Mouse (Mus musculus) adrenal gland, postnatal 14 days (tissue): ENCODE measurements at regions not wholly inside any gene's neighbourhood (a gene's known extent, or its start where the extent isn't known, plus 50 kb on each side); places are given as distances from the start of the nearest gene placed in this dataset.

Source experiments
- DNase-seq: peaks from one replicate; pipeline ENCODE4 v3.0.0; 2021; ENCODE audit warnings: mixed read lengths

DNA sequence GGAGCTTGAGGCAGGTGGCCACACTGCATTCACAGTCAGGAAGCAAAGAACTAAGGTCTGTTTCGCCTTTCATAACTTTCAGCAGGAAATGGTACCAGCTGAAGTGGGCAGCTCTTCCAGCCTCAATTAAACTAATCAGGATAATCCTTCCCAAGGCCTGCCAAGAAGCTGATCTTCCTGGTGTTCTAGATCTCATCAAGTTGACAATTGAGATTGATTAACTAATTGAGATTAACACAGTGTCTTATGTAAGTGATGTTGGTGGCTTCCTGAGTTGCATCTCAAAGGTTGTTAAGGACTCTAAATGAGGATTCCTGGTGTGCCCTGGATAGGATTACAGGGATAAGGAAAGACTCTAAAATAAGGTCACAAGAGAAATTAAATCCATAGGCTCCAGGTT lies 273.3 kb upstream of the Irx2 start:
- no peak for DNase-seq

DNA sequence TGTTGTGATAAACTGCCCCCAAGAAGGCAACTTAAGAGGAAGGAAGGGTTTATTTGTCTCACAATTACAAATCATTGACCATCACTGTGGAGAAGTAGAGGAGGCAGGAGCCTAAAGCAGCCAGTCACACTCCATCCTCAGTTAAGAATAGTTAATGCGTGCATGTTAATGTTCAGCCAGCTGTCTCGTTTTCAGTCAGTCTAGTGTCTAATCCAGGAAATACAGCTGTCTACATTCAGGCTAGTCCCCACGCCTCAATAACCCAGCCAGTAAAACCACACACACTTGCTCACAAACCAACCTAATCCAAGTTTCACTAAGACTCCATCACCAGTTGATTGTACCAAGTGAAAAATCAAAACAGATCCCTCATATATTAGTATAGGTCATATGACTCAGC lies 272.8 kb upstream of the Irx2 start:
- no peak for DNase-seq

DNA sequence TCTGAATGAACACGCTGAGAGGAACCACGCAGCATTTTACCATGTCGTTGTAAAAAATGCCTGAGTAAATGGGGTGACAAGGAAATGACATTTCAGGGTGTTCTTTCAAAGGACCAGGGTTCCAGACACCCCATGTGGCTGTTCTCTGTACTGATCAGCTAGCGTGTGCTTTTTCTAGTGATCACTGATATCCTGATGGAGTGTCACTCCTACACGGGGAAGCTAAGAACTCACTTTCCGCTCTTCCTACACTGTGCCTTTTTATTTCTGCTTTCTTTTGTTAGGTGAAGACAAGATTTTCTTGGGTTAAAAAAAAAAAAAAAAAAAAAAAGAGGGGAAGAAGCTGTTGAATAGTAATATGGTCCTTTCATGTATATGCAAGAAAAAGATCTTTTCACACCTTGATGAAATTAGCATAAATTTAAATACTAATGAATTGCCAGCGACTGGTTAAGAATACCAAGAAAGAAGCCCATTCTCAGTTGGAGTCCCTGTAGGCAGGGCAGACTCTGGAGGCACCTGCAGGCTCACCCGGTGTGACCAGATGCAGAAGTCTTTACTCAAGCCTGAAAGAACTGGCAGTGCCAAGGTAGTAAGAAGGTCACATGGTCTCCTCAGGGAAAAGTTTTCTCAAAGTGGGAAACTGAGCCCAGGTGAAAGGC lies 270.2 kb upstream of the Irx2 start:
- DNase-seq, result no peak

DNA sequence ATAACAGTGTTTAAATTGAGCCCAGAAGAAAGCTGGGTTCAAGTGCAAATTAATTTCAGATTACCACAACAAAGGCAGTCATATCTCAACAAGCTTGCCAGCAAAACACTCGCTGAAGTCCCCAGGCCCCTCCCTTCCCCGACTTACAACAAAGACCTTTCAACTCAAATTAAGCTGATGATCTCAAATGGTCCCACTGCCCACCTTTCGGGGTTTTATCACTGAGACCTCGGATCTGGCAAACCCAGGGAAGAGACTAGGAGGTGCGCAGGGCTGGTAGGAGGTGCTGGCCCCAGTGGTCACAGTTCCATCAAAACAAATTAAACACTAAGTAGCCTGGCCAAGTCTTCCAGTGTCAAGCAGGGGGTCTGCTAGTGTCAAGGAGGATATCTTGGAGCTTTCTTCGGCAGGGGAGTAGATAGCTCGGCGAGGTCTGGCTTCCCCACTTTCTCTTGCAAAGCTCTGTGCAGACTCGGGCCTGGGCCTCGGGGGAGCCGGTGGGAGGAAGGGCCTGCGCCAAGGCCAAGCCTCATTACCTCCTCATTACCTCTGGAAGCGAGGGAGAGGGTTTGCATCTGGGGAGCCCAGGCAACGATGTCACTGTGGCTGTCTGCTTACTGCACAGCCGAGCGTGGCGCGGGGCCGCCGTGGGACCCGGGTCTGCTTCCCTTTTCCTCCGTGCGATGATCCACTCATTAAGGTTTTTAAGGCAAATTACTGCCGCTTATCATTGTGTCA lies 262.9 kb upstream of the Irx2 start:
- DNase-seq, result no peak

DNA sequence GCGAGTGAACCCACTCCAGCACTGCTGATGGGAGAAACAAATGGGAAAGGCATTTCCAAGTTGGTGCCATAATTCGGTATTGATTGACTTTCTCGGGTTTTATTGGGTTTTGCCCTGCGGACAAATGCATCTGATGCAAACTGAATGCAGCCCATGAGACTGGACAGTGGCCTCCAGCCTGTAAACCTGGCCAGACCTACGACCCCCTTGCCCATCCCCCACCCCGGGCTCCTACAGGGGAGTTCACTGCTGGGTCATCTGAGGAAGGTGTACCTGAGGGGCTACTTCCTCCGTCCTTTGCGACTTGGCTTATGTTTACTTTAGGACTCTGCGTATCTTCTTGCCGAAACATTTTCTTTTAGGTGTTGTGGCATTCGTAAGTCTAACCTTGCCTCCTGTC lies 262.3 kb upstream of the Irx2 start:
- DNase-seq, result no peak

DNA sequence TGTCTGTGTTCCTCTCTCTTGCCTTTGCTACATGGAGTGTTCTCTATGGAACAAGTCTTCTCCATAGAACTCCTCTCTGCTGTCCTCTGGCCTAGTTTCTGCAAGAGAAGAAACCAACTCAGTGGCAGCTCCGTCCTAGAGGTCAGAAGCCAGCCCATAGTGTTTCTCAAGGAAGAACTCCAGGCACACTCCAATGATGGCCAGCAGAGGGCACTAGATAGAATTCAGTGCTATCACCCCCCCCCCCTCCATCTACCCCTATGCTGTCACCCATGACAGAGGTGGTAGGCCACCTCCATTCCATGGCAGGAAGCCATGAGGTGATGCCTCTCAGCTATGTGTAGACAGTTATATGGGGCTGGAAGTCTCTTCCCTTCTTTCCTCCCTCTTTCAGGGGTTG lies 258.5 kb upstream of the Irx2 start:
- no peak for DNase-seq

DNA sequence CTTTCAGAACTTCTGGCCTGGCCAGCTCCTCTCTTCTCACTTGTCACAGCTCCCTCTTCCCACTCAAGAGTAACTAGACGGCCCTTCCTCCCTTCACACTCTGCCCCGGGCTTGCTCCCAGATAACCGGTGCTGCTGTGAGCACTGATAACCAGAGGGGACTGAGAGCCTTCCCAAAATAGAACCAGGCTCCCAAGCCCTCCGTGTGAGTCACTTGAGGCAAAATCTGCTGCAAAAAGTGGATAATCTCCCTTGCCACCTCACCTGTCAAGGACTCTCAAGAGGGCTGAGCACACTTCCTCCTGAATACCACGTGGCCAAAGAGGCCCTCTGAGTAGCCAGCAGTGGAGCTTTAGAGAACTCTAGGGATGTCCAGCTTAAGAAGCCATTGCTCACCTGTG lies 257.6 kb upstream of the Irx2 start:
- DNase-seq, result no peak

DNA sequence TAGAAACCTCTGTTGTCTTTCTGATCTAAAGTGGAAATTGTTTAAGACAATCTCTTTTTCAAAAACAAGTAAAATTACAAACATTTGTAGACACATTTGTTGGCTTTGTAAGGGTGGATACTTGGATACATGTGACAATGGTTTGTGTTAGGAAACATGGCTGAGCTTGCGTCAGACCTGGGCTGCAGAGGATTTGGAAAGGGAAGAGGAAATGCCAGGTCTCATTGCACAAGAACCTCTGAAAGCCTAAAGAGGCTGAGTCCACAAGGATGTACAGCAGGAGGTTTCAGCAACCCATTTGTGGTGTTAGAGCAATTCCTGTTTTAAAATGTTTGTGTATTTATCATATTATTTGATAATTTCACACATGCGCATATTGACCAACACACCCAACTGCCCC lies 235.3 kb upstream of the Irx2 start:
- DNase-seq, result no peak

DNA sequence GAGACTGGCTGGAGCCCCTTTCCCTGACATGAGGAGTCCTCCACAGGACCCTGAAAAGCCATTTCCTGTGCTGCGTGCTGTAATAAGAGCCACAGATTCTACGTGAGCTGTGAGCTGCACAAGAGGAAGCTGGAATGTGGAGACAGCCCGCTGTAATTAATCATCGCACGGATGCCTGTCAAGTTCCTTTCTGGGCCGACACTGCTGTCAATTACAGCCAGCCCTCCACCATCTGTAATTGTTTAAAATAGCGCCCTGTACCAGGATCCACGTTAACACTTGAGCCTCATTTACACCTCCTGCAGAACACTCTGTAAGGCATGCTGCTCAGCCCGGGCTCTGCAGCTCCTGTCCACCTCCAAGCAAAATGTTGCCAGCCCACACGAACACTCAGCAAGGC lies 227.9 kb upstream of the Irx2 start:
- no peak for DNase-seq

DNA sequence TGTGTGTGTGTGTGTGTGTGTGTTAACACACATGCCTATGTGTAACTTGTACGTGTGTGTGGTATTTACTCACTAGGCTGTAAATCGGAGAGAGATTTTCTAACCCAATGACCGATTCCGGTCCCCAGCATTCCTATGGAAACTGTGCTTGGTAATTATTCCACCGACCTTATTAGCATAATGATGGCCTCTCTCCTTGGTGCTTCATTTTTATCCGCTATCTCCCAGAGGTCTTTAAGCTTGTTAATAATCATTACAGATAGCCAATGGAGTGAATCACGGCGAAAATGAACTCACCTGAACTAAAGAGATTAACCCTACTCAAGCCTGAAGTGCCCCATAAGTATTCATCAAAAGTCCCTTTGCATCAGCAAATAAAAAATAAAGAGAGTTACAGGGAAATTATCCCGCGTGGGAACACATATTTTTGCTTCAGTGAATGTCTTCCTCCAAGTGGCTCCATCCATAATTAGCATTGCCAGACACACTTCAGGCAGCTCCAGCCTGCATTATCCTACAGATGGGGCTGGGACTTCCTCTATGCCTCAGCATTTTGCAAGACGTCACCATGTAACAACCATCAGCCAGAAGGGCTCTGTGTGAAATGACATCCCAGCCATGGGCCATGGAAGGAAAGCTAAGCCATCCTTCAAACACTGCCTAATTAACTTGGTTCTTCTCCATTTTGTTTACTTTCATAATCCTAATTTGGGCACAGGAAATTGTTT lies 219.2 kb upstream of the Irx2 start:
- DNase-seq, result no peak

DNA sequence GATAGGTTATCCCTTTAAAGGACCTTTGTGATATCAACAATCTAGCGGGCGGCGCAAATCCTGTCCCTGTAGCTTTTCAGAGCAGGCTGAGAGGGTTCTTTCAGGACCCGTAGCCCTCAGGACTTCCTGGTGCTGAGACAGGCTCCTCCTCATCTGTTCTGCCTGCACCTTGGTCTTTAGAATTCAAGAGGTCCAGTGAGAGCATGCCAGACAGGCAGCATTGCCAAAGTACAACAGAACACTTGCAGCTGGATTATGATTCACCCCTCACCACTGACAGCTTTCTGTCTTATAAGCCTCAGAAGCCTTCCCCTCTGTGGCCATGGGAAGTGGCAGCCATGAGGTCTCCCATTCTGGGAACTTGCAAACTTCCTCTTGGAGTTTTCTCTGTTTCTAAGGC lies 216.0 kb upstream of the Irx2 start:
- DNase-seq, result no peak

DNA sequence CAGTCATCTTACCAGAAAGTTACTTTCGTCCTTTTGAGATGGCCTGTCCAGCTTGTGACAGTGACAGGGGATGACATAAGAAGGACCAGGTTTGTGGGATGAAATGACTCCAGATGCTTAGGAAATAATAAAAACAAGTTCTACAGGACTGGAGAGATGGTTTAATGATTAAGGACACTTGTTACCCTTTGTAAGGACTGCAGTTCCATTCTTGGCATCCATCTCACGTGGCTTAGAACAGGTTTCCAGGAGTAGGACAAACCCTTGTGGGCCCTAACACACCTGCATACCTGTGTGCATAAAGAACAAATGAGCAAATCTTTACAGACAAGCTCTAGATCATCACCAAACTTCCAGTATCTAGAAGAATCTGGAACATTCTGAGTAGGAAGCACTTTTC lies 211.6 kb upstream of the Irx2 start:
- no peak for DNase-seq

DNA sequence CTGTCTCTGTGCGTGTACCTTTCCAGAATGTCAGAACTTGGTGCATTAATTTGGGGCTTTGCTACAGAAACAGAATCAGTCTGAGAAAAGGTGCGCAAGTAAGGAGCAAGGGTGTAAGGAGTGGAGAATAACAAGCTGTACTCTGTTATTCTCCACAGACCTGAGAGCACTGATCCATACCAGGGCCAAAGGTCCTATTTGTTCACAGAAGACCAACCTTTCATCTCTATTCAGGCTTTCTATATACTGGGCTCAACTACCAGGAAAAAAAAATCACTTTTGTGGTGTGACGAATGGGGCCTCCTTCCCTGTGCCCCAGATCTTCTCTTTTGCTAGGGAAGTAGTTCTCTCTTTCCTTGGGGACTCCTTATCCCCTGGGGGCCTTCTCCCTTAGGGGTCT lies 210.8 kb upstream of the Irx2 start:
- DNase-seq, result no peak

DNA sequence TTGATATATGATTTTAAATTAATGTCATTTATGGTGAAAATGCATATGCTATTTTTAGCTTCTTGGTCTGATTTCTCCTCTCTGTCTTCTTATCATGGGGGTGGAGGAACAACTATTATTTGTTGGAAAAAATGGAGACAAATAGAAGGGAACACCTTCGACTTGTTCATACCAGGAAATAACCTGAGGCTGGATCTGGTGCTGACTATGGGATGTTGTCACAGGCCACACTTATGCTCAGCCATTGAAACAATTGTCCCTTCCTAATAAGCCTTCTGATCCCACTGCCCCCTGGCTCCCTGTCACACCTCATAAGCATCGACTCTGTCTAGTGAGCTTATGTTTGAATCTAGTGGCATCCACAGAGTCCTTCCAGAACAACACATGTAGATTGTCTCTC lies 210.3 kb upstream of the Irx2 start:
- DNase-seq, result no peak

DNA sequence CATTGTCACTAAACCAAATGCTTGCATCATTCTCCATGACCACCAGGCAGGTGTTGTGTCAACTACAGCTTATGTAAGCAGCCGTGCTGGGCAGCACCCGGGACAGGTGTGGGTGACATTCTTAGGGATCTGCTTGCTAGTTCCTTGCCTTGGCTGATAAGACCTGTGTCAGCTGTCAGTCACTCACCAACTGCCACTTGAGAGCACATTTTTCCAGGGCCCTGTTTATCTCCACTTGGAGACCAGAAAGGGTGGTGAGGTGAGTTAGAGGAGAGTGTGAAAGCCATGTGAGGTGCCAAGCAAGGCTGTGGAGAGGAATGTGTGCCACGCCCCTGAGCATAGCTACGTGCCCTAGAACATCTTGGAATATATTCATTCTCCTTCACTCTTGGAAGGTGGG lies 209.1 kb upstream of the Irx2 start:
- DNase-seq, result no peak

DNA sequence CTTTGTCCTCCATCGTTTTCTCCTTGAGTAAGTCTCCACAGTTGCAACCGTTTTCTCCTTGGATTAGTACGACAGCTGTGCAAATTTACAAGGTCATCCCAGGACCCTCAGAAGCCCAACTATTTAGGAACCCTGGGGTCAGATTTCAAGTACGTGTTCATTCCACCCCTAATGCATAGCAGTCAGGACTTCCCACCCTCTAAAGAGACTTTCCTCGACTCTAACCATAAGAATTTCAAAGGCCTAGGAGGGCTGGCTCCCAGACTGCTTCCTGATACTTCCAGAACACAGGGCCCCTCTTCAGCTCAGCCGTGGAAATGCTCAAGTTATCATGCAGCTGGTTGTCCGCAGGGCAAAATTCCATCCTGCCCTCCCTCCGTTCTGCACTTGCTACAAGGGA lies 202.7 kb upstream of the Irx2 start:
- no peak for DNase-seq

DNA sequence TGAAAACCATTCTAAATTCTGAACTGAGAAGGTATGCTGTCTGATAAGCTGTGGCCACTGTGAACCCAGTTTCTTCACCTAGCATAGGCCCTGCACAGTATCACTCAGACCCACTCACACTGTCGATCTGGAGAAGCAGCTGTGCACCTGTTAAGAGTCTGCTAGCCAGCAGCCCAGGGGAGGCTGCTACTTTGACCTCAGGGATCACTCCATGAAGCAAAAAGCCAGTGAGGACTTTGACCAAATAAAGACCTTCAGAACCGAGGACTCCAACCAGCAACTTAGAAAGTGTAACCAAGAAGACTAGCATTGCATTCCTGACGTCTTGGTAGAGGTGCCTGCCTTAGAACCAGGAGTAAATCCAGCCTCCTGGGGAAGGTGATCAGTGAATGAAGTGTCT lies 183.3 kb upstream of the Irx2 start:
- DNase-seq, result no peak

DNA sequence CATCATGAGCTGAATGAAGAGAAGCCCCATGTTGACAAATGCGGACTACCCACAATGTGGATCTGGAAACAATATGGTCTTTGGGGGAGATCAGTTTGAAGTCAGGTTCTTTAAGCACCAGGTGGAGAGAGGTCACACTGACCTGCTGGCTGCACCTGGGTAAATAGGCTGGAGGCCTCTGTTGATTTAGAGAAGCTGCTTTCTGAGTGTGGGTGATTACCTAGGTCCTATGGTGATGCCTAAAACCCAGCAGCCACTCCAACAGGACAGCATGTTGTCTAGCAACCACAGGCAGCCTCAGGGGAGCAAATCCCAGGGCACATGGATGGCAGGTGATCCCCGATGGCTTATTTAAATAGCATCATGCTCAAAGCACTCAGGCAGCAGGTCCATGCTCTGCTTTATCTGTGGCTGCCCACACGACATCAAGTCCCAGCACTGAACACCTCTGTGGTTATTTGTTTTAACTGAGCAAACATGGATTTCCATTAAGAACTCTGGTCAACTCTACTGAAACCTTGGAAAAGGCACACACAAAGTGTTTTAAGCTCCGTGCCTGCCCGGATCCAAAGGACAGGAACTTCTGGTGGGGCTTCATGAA lies 180.1 kb upstream of the Irx2 start:
- no peak for DNase-seq

DNA sequence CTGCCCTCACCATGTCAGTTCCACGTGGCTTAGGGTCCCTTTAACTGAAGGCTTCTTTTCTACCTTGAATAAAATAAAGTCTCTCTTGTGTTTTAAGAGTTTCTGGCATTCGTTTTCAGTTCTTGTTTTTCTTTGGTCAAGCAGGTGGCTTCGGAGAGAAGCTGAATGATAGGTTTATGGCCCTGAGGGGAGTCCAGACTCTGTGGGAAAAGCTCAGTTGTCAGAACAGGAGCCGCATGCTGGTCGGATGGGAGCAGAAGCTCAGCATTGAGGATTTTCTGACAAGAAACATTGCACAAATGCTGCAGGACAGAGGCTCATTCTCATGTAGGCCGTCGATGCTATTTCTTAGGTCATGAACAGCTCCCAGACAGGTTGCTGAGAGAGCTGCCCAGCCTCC lies 133.3 kb upstream of the Irx2 start:
- no peak for DNase-seq

DNA sequence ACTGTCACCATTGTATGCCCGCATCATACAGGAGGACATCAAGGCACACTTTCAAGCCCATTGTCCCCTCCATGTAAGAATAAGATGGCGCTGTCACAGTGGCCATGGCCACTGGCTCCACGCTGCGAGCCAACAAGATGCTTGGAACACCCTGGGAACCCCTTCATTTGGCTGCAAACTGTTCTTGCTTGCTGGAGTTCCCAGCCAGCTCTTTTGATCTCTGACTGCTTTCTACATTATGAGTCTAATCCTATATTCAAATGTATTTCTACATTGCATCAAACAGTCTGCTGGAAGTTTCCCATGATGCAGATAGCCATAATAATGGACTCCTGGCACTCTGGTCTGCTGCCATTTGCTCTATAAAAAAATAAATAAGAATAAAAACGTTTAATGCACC lies 131.6 kb upstream of the Irx2 start:
- DNase-seq, result no peak

DNA sequence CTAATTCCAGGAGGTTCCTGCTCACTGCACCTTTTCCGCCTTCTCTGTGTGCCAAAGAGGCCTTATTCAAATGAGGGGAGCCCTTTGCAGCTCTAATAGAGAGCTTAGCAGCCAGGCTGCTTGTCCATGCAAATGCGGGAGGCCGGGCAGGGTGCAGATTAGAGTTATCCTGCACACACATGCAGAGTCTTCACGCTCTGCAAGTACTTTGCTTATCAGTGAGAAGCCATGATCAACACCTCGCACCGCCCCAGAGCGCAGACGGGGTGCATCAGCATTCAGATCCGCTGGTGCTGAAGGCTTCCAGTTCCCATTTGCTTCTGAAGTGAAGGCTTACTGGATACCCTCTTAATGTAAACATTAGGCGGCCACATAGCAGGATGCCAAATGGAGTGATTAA lies 131.1 kb upstream of the Irx2 start:
- DNase-seq, result no peak

DNA sequence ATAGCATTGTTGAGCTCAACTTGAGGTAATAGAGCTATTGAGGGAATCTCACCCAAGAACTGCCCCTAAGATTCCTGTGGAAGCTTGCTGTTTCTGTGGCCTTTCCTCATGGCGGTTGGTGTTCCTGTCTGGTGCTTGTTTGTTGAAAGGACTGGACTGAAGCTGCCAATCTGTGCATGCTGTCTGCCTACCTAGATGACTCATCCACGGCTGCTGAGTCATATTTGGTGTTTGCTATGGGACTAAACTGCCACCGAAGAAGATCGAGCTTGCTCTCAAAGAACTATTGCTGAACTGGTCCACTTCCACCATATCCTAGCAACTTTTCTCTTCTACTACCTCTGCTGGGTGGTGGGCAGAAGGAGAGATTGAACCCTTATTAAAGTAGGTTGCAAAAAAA lies 122.7 kb upstream of the Irx2 start:
- no peak for DNase-seq

DNA sequence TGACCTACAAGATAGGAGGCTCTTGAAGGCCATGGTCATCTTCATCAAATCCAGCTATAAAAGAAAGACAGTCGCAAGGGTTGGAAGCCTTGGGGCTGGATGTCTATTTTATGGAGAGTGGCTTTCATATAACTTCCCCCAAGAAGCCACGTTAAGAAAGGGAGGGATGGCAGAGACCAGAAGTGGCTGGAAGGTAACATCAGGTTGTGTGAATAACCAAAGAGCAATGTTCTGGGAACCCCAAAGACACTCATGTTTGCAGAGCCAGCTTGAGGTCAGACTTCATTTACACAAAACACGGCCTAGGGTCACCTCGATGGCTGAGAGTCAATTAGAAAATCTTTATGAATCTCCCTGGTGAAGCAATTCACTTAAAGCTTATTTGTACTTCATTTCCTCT lies 90.0 kb upstream of the Irx2 start:
- no peak for DNase-seq

DNA sequence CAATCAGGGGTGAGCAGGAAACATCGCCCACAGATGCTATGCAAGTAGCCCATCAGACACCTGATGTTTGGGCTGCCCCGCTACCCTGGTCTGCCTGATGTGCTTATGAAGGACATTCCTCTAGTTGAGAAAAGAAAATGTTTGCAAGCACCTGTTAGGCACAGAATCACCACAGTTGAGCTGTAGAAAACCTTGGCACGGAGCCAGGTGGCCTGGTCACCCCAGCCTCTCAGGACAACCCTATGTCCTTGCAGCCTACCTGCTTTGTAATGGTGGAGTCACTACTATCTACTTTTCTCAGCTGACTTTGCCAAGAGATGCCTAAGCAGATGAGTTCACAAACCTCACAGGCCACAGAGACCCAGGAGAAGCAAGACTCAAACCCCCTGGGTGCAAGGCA lies 86.9 kb upstream of the Irx2 start:
- no peak for DNase-seq
